Mouse (Mus musculus) midbrain, embryonic 16.5 days (tissue): ENCODE measurements around the gene Xlr5a. TPM values are rescaled to one million over a fixed set of nuclear protein-coding genes. Genes with fewer than 3 reads are reported as not detected.
"Not testable (repeated sequence)": the region's sequence is repeated elsewhere in the genome, so short reads cannot be mapped to it uniquely, and the experiment has no call there.

Experiments
- ATAC-seq: fragments of 200-750 bp; cut with Nextera tagmentation; 2 replicates; pipeline ENCODE4 v1.8.0; 2017; ENCODE audit warnings: moderate TSS enrichment
- H3K27ac ChIP-seq: fragments of 300-500 bp; sonication (generic); 2 replicates; pipeline ENCODE4 v1.5.1; 2014; ENCODE audit warnings: mild to moderate bottlenecking, low read length, mixed read lengths
- H3K27me3 ChIP-seq: fragments of 300-500 bp; sonication (generic); 2 replicates; pipeline ENCODE4 v1.6.1; 2014; ENCODE audit warnings: low read depth, low read length, mixed read lengths; ENCODE audit not compliant: control insufficient read depth, insufficient read depth
- H3K36me3 ChIP-seq: fragments of 300-500 bp; sonication (generic); 2 replicates; pipeline ENCODE4 v1.6.1; 2014; ENCODE audit warnings: mild to moderate bottlenecking, low read length, moderate library complexity, mixed read lengths; ENCODE audit not compliant: control insufficient read depth, insufficient read depth
- H3K4me1 ChIP-seq: fragments of 300-500 bp; sonication (generic); 2 replicates; pipeline ENCODE4 v1.6.1; 2014; ENCODE audit warnings: mild to moderate bottlenecking, low read length, mixed read lengths; ENCODE audit not compliant: control insufficient read depth, insufficient read depth
- H3K4me2 ChIP-seq: fragments of 300-500 bp; sonication (generic); 2 replicates; pipeline ENCODE4 v1.6.1; 2014; ENCODE audit warnings: mild to moderate bottlenecking, low read length, mixed read lengths
- H3K4me3 ChIP-seq: fragments of 300-500 bp; sonication (generic); 2 replicates; pipeline ENCODE4 v1.5.1; 2014; ENCODE audit warnings: low read depth, mild to moderate bottlenecking, low read length, moderate library complexity, mixed read lengths
- H3K9ac ChIP-seq: fragments of 300-500 bp; sonication (generic); 2 replicates; pipeline ENCODE4 v1.6.1; 2014; ENCODE audit warnings: low read depth, low read length, mixed read lengths
- H3K9me3 ChIP-seq: fragments of 300-500 bp; sonication (generic); replicated peaks from 2 replicates; pipeline ENCODE4 v1.6.1; 2014; ENCODE audit warnings: mild to moderate bottlenecking, low read length, mixed read lengths; ENCODE audit not compliant: control insufficient read depth, poor library complexity, severe bottlenecking
- WGBS: fragments of 180-500 bp; shearing (Covaris S2); extraction: QIAGEN DNeasy Blood & Tissue Kit; methylation state at CpG from one replicate; pipeline ENCODE4 v1.1.7; 2014; 5-methylcytosine and 5-hydroxymethylcytosine counted together
- polyA plus RNA-seq: library from polyadenylated mRNA; unstranded; fragments of >200 nt; fragmentation: Nextera tagmentation; extraction: Ambion mirVana; gene quantifications from 2 replicates; pipeline ENCODE4 v1.2.1, GENCODE M21; 2015

The Xlr5a gene
- polyA plus RNA-seq, 1 experiment from 2014 or later, result not detected

DNA sequence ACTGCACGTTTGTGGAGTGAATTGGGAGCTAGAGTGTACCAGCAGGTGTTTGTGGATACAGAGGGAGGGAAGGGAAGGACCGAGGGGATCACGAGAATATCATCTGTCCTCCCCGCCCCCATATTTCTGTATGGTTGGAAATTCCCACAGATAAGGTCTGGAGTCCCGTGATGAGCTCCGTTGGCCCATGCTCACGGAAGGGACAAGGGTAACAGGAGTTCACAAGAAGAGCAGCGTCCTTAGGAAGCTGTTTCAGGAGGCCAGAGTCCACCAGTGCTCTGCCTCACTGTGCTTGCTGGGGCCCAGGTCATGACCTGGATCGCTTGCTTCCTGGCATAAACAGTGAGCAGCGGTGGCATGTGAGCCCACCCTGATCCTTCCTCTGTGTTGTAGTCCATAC, 3.0 kb upstream of the Xlr5a start:
- not testable (repeated sequence) for ATAC-seq, H3K27me3 ChIP-seq, H3K4me3 ChIP-seq, H3K4me2 ChIP-seq, H3K4me1 ChIP-seq, H3K9ac ChIP-seq, H3K27ac ChIP-seq, H3K9me3 ChIP-seq, H3K36me3 ChIP-seq
- WGBS, result 77% methylated on average over 8 of the region's 10 CpGs

DNA sequence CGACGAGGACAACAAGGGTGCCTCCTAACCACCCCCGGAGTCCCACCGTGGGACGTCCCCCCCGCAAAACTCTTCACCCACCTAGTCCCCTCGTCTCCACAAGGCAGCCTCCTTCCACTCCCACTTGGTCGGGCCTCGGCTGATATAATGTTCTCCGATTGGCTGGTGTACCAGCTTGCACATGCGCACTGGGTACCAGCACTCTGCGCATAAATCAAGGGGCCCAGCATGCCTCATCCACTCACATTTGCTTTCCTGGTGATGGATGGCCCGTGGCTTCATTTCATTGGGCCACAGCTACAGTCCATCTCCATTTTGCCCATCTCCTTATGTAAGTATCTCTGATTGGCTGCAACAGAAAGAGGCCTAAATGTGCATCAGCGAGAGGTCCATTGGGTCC, 27.5 kb downstream of the Xlr5a start, which contains the start of gene Xlr3c:
TSS of gene Xlr3c (minus strand) at position 121 of the 400 bp plus-strand sequence.
- 92% methylated on average over 14 of the region's 14 CpGs for WGBS
- not testable (repeated sequence) for H3K27ac ChIP-seq, H3K4me2 ChIP-seq, ATAC-seq, H3K4me1 ChIP-seq, H3K9me3 ChIP-seq, H3K9ac ChIP-seq, H3K4me3 ChIP-seq, H3K27me3 ChIP-seq, H3K36me3 ChIP-seq

DNA sequence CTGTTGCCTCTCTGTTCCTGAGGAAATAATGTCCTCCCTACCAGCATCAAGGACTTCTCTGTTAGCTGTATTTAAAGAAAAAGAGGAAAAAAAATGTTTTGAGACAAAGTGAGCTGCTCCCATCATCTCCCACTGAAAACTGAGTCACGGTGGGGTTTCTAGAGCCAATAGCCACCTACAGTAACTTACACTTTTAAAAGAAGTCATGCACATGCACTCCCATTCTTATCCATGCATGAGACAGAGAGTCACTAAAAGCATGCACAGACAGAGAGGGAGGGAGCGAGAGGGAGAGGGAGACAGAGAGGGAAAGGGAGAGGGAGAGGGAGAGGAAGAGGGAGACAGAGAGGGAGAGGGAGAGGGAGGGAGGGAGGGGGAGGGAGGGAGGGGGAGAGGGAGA, 30.3 kb downstream of the Xlr5a start:
- not testable (repeated sequence) for H3K36me3 ChIP-seq, H3K9ac ChIP-seq, ATAC-seq, H3K4me3 ChIP-seq, H3K27ac ChIP-seq, H3K4me2 ChIP-seq, H3K4me1 ChIP-seq, H3K27me3 ChIP-seq, H3K9me3 ChIP-seq
- 87% methylated on average over 1 of the region's 2 CpGs for WGBS

DNA sequence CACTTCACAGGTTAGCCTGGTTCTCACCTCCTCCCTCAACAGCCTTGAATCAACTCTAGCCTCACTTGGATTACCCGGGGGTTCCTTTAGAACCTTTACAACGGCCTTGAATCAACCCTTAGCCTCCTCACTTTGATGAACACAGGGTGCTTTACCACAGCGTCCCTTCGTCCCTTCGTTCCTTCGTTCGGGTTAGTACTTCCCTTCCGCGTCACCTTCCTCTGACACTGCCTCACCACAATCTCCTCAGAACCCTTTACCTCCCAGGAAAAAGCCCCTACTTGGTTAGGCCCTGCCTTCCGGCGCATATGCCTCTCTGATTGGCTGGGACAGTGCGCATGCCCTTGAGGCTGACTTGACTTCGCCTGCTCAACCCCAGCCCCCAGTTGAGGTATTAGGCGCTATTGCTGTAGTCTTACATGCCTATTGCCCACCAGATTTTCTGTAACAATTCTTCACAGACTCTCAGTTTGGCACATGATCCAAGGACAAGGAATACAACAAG, 49.9 kb downstream of the Xlr5a start, which contains the start of gene Xlr4c:
TSS of gene Xlr4c (minus strand) at position 310 of the 505 bp plus-strand sequence.
- not testable (repeated sequence) for ATAC-seq

DNA sequence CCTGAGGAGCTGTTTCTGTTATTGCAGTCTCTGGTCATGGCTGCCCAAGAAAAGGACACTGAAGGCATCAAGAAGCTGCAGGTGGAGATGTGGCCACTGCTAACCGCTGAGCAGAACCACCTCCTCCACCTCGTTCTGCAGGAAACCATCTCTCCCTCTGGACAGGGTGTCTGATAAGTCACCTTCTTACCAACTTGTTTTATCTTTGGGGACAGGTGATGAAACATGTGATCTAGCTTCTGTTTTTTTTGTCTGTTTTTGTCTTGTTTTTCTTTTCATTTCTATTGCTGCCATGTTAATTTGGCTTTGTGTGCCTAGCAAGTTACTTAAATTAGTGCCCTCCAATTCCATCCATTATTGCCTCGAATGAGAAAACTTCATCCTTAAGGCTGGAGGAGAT, 63.5 kb downstream of the Xlr5a start:
- 31% methylated on average over 3 of the region's 3 CpGs for WGBS

More for the DNA sequence above, 49.9 kb downstream of the Xlr5a start, which contains the start of gene Xlr4c:
- not testable (repeated sequence) for H3K9me3 ChIP-seq, H3K27me3 ChIP-seq, H3K4me1 ChIP-seq, H3K4me2 ChIP-seq, H3K36me3 ChIP-seq, H3K9ac ChIP-seq, H3K27ac ChIP-seq, H3K4me3 ChIP-seq
- WGBS, result 81% methylated on average over 10 of the region's 14 CpGs

DNA sequence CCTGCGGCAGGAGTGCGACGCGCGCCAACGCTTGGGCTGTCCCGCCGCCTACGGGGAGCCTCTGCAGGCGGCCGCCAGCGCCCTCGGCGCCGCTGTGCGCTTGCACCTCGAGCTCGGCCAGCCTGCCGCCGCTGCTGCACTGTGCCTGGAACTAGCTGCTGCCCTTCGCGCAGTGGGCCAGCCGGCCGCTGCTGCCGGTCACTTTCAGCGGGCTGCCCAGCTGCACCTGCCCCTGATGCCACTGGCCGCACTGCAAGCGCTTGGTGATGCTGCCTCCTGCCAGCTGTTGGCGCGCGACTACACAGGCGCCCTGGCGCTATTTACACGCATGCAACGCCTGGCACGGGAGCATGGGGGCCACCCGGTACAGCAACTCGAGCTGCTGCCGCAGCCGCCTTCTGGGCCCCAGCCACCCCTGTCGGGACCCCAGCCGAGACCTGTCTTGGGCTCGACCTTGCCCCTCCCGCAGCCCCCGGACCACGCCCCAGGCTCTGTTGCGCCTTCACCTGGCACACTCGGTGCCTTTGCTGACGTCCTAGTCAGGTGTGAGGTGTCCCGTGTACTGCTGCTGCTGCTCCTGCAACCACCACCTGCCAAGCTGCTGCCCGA, 64.1 kb downstream of the Xlr5a start:
- Histone ChIP-seq H3K9ac (peak overlapping the region; percentile 79), H3K4me3 (peak overlapping the region; percentile 66), H3K27ac (peak overlapping the region; percentile 93), H3K9me3 (no peaks in the 10 kb centered on the region), H3K4me1 (peaks cover 13% of the 10 kb centered on the region; the same call in 1 of the 2 replicates), H3K27me3 (no peaks in the 10 kb centered on the region), H3K36me3 (no peaks in the 10 kb centered on the region), H3K4me2 (peak overlapping the region; percentile 59)
- WGBS, result 25% methylated on average over 42 of the region's 51 CpGs
- ATAC-seq, result peak; percentile 82

More for the DNA sequence above, 63.5 kb downstream of the Xlr5a start:
- Histone ChIP-seq H3K36me3 (no peaks in the 10 kb centered on the region), H3K4me3 (peak overlapping the region; percentile 66), H3K9me3 (no peaks in the 10 kb centered on the region), H3K9ac (peak overlapping the region; percentile 79), H3K4me1 (peaks cover 13% of the 10 kb centered on the region; the same call in 1 of the 2 replicates), H3K27me3 (no peaks in the 10 kb centered on the region), H3K4me2 (peak overlapping the region; percentile 59), H3K27ac (peak overlapping the region; percentile 93)
- ATAC-seq, result no peak

DNA sequence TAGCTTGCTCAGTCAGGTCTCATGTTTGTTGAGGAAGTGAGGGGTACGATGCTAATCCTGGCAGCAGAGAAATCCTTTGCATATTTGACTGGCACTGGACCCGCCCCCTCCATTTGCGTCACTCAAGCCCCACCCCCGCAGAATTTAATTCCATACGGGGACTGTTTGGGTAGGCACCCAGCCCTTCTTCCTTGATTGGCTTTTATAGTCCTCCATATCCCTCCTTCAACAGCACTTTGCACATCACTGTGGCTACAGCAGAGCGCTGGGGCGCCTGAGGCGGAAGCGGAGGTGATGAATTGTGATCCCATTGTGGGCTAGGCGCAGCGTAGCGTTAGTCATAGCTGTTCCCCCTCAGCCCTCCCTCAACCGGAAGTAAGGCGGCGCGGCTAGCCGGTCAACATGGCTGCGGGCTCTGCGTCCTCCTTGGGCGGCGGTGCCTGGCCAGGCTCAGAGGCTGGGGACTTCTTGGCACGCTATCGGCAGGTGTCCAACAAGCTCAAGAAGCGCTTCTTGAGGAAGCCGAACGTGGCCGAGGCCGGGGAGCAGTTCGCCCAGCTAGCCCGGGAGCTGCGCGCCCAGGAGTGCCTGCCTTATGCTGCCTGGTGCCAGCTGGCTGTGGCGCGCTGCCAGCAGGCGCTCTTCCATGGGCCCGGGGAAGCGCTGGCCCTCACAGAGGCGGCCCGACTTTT, 64.7 kb downstream of the Xlr5a start, which contains the start of gene F8a:
TSS of gene F8a (plus strand) at position 378 of the 692 bp plus-strand sequence.
- peak within 1 kb of the TSS; percentile 59 for H3K4me2 ChIP-seq
- peak within 1 kb of the TSS; percentile 79 for H3K9ac ChIP-seq
- H3K9me3 ChIP-seq, result no peaks in the 10 kb centered on the region
- no peaks in the 10 kb centered on the region for H3K36me3 ChIP-seq
- WGBS, result 13% methylated on average over 28 of the region's 39 CpGs
- peak within 1 kb of the TSS; percentile 66 for H3K4me3 ChIP-seq
- H3K27ac ChIP-seq, result peak within 1 kb of the TSS; percentile 93
- H3K27me3 ChIP-seq, result no peaks in the 10 kb centered on the region
- peak; percentile 98 for ATAC-seq
- H3K4me1 ChIP-seq, result peaks cover 13% of the 10 kb centered on the region; the same call in 1 of the 2 replicates

DNA sequence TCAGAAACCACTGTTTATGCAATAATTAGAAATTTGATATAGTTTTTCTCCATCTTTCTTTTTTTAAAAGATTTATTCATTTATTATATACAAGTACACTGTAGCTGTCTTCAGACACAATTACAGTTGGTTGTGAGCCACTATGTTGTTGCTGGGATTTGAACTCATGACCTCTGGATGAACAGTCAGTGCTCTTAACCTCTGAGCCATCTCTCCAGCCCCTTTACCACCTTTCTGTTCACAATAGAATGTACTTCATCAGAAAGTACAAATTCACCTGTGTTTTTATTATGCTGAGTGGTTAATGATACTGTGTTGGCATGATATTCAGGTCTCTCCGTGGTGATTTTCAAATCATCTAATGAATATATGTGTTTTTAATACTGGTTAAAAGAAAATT, 67.4 kb downstream of the Xlr5a start:
- Histone ChIP-seq H3K4me2 (no peak overlapping the region), H3K4me1 (0 out of 2 replicates have a peak, but pooled peaks cover 3% of the 10 kb centered on the region), H3K27ac (no peak overlapping the region), H3K4me3 (no peak overlapping the region), H3K9ac (no peak overlapping the region), H3K27me3 (no peaks in the 10 kb centered on the region), H3K9me3 (no peaks in the 10 kb centered on the region), H3K36me3 (no peaks in the 10 kb centered on the region)
- no peak for ATAC-seq
- WGBS, result 53% methylated on average over 1 of the region's 1 CpGs
